Mouse (Mus musculus): ENCODE results near the gene Elavl3. TPM values are rescaled to one million over a fixed set of nuclear protein-coding genes. Genes with fewer than 3 reads are reported as not detected.
"Not testable (repeated sequence)": the region's sequence is repeated elsewhere in the genome, so short reads cannot be mapped to it uniquely, and the experiment has no call there.

Elavl3 gene
- total RNA-seq (2015) (not detected in 2 replicates), total RNA-seq (2017) (not detected in 2 replicates)

- no peak for ATAC-seq (ENCODE audit: poor library complexity, severe bottlenecking)
These were observed at the start of gene Elavl3 for GRCm38 (mm10) chr9:22051958-22052254. Elavl3 (minus strand) TSS chr9:22052023.

GRCm38 (mm10) chr9:22099922-22100321 is 48.1 kb upstream of the Elavl3 start:
- no peak for ATAC-seq (ENCODE audit: poor library complexity, severe bottlenecking)

- ATAC-seq (ENCODE audit: poor library complexity, severe bottlenecking): no peak
These were observed 47.3 kb upstream of the Elavl3 start, which contains the start of gene Cnn1 for GRCm38 (mm10) chr9:22098993-22099696. Cnn1 (plus strand) TSS chr9:22099216.

GRCm38 (mm10) chr9:22095854-22096307 is 44.1 kb upstream of the Elavl3 start:
- peak; percentile 100 for ATAC-seq (ENCODE audit: poor library complexity, severe bottlenecking)

- ATAC-seq (ENCODE audit: poor library complexity, severe bottlenecking): no peak
These were observed 40.9 kb upstream of the Elavl3 start for GRCm38 (mm10) chr9:22092746-22093145.

GRCm38 (mm10) chr9:22089986-22090385 is 38.2 kb upstream of the Elavl3 start:
- no peak for ATAC-seq (ENCODE audit: poor library complexity, severe bottlenecking)

GRCm38 (mm10) chr9:22089281-22089680 is 37.5 kb upstream of the Elavl3 start:
- no peak for ATAC-seq (ENCODE audit: poor library complexity, severe bottlenecking)

- no peak for ATAC-seq (ENCODE audit: poor library complexity, severe bottlenecking)
These were observed 35.3 kb upstream of the Elavl3 start for GRCm38 (mm10) chr9:22087034-22087618.

GRCm38 (mm10) chr9:22086012-22086411 is 34.2 kb upstream of the Elavl3 start:
- no peak for ATAC-seq (ENCODE audit: poor library complexity, severe bottlenecking)

- peak; percentile 100 for ATAC-seq (ENCODE audit: poor library complexity, severe bottlenecking)
These were observed 33.4 kb upstream of the Elavl3 start, which contains the start of gene Ecsit for GRCm38 (mm10) chr9:22085022-22085834. Ecsit (minus strand) TSS chr9:22085438.

GRCm38 (mm10) chr9:22084667-22085021 is 32.8 kb upstream of the Elavl3 start:
- no peak for ATAC-seq (ENCODE audit: poor library complexity, severe bottlenecking)

GRCm38 (mm10) chr9:22076223-22076622 is 24.4 kb upstream of the Elavl3 start:
- no peak for ATAC-seq (ENCODE audit: poor library complexity, severe bottlenecking)

GRCm38 (mm10) chr9:22075778-22076177 is 24.0 kb upstream of the Elavl3 start:
- not testable (repeated sequence) for ATAC-seq (ENCODE audit: poor library complexity, severe bottlenecking)

- no peak for ATAC-seq (ENCODE audit: poor library complexity, severe bottlenecking)
These were observed 20.5 kb upstream of the Elavl3 start for GRCm38 (mm10) chr9:22072276-22072675.

GRCm38 (mm10) chr9:22070791-22071573 is 19.2 kb upstream of the Elavl3 start, which contains the start of the genes Gm49318 and Zfp653:
Gm49318 (minus strand) TSS chr9:22071259.
Zfp653 (minus strand) TSS chr9:22071376.
- ATAC-seq (ENCODE audit: poor library complexity, severe bottlenecking): peak; percentile 92

- no peak for ATAC-seq (ENCODE audit: poor library complexity, severe bottlenecking)
These were observed 18.2 kb upstream of the Elavl3 start for GRCm38 (mm10) chr9:22069881-22070553.

GRCm38 (mm10) chr9:22067195-22067594 is 15.4 kb upstream of the Elavl3 start:
- no peak for ATAC-seq (ENCODE audit: poor library complexity, severe bottlenecking)

GRCm38 (mm10) chr9:22066433-22066832 is 14.6 kb upstream of the Elavl3 start:
- peak; percentile 42 for ATAC-seq (ENCODE audit: poor library complexity, severe bottlenecking)

- no peak for ATAC-seq (ENCODE audit: poor library complexity, severe bottlenecking)
These were observed 13.8 kb upstream of the Elavl3 start for GRCm38 (mm10) chr9:22065642-22066041.

- no peak for ATAC-seq (ENCODE audit: poor library complexity, severe bottlenecking)
These were observed 12.5 kb upstream of the Elavl3 start for GRCm38 (mm10) chr9:22064341-22064740.
